Mouse (Mus musculus) spleen, adult 12 weeks (tissue): Measurements from ENCODE around the gene Phkb.
"Not testable (repeated sequence)": the region's sequence is repeated elsewhere in the genome, so short reads cannot be mapped to it uniquely, and the experiment has no call there.

Experiments used
- DNase-seq: peaks from one replicate; pipeline ENCODE4 v3.0.0; 2022; ENCODE audit warnings: low spot score

Gene Phkb

GRCm38 (mm10) chr8:85840657-85841488 lies at the start of gene Phkb, which contains the start of gene Itfg1:
Gene Phkb (plus strand): TSS chr8:85840959.
Gene Itfg1 (minus strand): TSS chr8:85840921.
- peak; percentile 88 for DNase-seq

- not testable (repeated sequence) for DNase-seq
Observed at GRCm38 (mm10) chr8:85796392-85796791, 44.4 kb upstream of the Phkb start.

- no peak for DNase-seq
Observed at GRCm38 (mm10) chr8:85800164-85800563, 40.6 kb upstream of the Phkb start.

- DNase-seq = no peak
Observed at GRCm38 (mm10) chr8:85801408-85801807, 39.4 kb upstream of the Phkb start.

- DNase-seq = no peak
Observed at GRCm38 (mm10) chr8:85813621-85814020, 27.1 kb upstream of the Phkb start.

- DNase-seq = no peak
Observed at GRCm38 (mm10) chr8:85839916-85840656, 673 bp upstream of the Phkb start.

GRCm38 (mm10) chr8:85841489-85841795 lies 683 bp downstream of the Phkb start:
- no peak for DNase-seq

- no peak for DNase-seq
Observed at GRCm38 (mm10) chr8:85845887-85846286, 5.1 kb downstream of the Phkb start.

GRCm38 (mm10) chr8:85854220-85855123 lies 13.7 kb downstream of the Phkb start:
- DNase-seq = no peak

GRCm38 (mm10) chr8:85857227-85857896 lies 16.6 kb downstream of the Phkb start:
- not testable (repeated sequence) for DNase-seq

GRCm38 (mm10) chr8:85860612-85861011 lies 19.9 kb downstream of the Phkb start:
- DNase-seq = no peak

- no peak for DNase-seq
Observed at GRCm38 (mm10) chr8:85862381-85862780, 21.6 kb downstream of the Phkb start.

GRCm38 (mm10) chr8:85871660-85872059 lies 30.9 kb downstream of the Phkb start:
- no peak for DNase-seq

- no peak for DNase-seq
Observed at GRCm38 (mm10) chr8:85877976-85878375, 37.2 kb downstream of the Phkb start.

- DNase-seq = no peak
Observed at GRCm38 (mm10) chr8:85879624-85880023, 38.9 kb downstream of the Phkb start.

- DNase-seq = no peak
Observed at GRCm38 (mm10) chr8:85884811-85885210, 44.1 kb downstream of the Phkb start.

GRCm38 (mm10) chr8:85897636-85898035 lies 56.9 kb downstream of the Phkb start:
- no peak for DNase-seq

- DNase-seq = no peak
Observed at GRCm38 (mm10) chr8:85924991-85925390, 84.2 kb downstream of the Phkb start.

GRCm38 (mm10) chr8:85925574-85925973 lies 84.8 kb downstream of the Phkb start:
- no peak for DNase-seq

GRCm38 (mm10) chr8:85926107-85926506 lies 85.3 kb downstream of the Phkb start:
- no peak for DNase-seq

GRCm38 (mm10) chr8:85936148-85936547 lies 95.4 kb downstream of the Phkb start:
- DNase-seq = no peak

GRCm38 (mm10) chr8:85937343-85937742 lies 96.6 kb downstream of the Phkb start:
- no peak for DNase-seq
